Mouse (Mus musculus): Measurements from ENCODE around the gene 2610528J11Rik.

DNA sequence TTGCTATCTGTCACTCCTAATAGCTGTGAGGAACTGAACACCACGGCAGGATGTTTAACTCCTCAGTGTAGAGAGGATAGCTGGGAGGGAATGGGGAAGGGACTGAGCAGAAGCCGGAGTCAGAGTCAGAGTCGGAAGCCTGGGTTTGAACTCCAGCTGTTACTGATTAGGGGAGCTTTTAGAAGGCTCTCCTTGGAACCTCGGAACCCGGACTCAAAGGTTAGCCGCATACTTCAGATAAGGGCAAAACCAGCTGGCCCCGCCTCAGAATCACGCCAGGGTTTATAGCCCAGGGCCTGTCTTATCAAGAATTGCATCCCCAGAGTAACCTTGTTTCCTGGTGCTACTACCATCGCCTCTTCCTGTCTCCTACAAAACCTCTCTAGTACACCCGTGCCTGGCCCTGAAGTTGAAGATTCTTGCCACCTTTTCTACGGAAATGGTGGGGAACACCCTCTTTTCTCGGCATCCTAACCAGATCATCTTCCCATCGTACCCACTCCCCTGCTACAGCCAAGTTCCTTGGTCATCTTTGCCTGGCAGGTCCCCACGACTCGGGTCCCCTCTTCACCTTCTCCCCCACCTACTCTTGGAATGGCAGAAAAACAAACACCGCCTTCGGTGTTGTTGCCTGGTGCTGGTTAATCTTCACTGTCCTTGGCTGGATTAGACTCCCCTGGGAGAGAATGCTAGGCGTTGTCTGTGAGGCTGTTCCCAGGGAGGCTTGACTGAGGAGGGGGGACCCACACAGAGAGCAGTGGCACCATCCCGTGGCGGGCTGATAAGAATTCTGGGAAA is 9.9 kb upstream of the 2610528J11Rik start:
- TF ChIP-seq TAL1 (conservative IDR thresholded peaks at IDR 0.05; ENCODE audit: low read depth, low read length): no peak
- no peak for TF ChIP-seq CTCF (IDR thresholded peaks at IDR 0.05; ENCODE audit: low read depth, low read length)

All from G1E (cell line).